Mouse (Mus musculus) skeletal muscle tissue, postnatal 0 days (tissue): ENCODE measurements around the gene Tmem248. TPM values are rescaled to one million over a fixed set of nuclear protein-coding genes. Genes with fewer than 3 reads are reported as not detected.

Source experiments
- polyA plus RNA-seq: library from polyadenylated mRNA; unstranded; fragments of >200 nt; fragmentation: Nextera tagmentation; extraction: Ambion mirVana; gene quantifications from 2 replicates; pipeline ENCODE4 v1.2.1, GENCODE M21; 2015

The Tmem248 gene
- 23.5 and 28.9 TPM in 2 replicates for polyA plus RNA-seq

GRCm38 (mm10) chr5:130216781-130217180, at the start of gene Tmem248:
Gene Tmem248, plus strand, starts transcription at chr5:130217081.

DNA sequence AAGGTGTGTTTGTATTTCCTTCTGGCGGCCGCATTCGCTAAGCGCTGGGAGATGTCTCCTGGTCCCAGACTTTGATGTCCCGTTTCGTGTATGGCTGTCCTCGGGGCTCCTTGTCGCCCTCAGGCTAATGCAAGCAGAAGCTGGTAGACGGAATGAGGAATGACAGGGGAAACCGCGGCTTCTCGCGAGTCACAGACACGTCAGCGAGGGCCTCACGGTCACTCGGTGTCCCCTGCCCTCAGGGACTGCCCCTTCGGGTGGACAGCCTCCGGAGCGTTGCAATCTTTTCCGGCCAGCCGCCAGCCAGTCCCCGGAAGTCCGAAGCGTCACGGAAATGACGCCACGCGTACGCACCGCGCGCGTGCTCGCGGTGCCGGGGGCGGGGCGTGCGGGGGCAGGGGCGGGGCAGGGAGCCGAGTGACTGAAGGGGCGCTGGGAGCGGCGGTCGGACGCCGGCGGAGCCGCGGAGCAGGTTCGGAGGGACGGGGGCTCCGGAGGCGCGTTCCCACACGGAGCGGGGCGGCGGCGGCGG, 45.4 kb upstream of the Tmem248 start, which contains the start of gene Rabgef1:
Rabgef1 (plus strand) TSS at position 376 of the 532 bp plus-strand sequence.

GRCm38 (mm10) chr5:130255017-130255720, 38.3 kb downstream of the Tmem248 start, which contains the start of the genes Sbds and Tyw1:
Gene Sbds, minus strand, starts transcription at chr5:130255530.
Gene Tyw1, plus strand, starts transcription at chr5:130255619.

Other genes with a start within 250 kb of the Tmem248 start
- gene Gusb, start 214.0 kb upstream of the Tmem248 start, polyA plus RNA-seq, result 26.2 and 32.8 TPM in 2 replicates
- gene Asl, start 187.8 kb upstream of the Tmem248 start, polyA plus RNA-seq, result 17.4 and 21.2 TPM in 2 replicates
- 15.9 and 19.2 TPM in 2 replicates for gene Crcp, start 187.8 kb upstream of the Tmem248 start, polyA plus RNA-seq
- 51.3 and 59.1 TPM in 2 replicates for gene Tpst1, start 143.8 kb upstream of the Tmem248 start, polyA plus RNA-seq
- gene Kctd7, start 72.2 kb upstream of the Tmem248 start, polyA plus RNA-seq, result 3.4 and 4.0 TPM in 2 replicates
- 27.0 and 30.5 TPM in 2 replicates for gene Rabgef1, start 45.3 kb upstream of the Tmem248 start, polyA plus RNA-seq
- 44.0 and 50.8 TPM in 2 replicates for gene Sbds, start 38.4 kb downstream of the Tmem248 start, polyA plus RNA-seq
- gene Tyw1, start 38.5 kb downstream of the Tmem248 start, polyA plus RNA-seq, result 11.2 and 11.5 TPM in 2 replicates
- 0.12 TPM in 1 of 2 replicates, not detected in the other for gene Caln1, start 152.4 kb downstream of the Tmem248 start, polyA plus RNA-seq
- gene A330070K13Rik, start 167.6 kb downstream of the Tmem248 start, polyA plus RNA-seq, result not detected in 2 replicates